Mouse (Mus musculus) fibroblast of lung, adult 2 months (primary cell): ENCODE results near the gene Plxdc2.
"Not testable (repeated sequence)": the region's sequence is repeated elsewhere in the genome, so short reads cannot be mapped to it uniquely, and the experiment has no call there.

Source experiments
- DNase-seq: peaks from one replicate; pipeline ENCODE4 v3.0.0-alpha.2; 2011; ENCODE audit warnings: low read depth

Plxdc2 gene

DNA sequence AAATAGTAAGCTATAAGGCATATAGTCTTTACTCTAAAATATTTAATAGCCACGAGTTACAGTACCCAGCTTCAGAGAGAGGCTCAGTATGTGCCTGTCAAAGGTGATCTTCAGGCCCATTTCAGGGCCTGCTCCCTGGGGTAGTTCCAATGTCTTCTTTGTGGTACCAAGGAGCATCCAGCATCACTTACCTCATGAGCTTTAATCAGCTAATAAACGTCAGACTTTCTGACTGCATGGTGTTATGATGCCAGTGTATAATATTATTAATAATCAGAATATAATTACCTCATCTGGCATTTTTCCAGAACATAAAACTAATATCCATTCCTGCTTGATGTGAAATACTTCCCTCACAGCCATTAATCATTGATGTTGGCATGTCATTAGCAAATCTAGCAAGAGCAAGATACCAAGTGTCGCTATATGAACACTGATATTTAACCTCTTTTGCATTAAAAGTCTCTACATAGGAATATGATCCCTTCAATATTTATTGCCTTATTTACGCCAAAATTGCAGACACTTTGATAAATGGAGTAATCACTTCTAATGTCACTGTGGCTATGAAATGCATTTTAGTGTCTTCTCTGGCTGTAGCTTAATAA is 393.3 kb downstream of the Plxdc2 start:
- no peak for DNase-seq

DNA sequence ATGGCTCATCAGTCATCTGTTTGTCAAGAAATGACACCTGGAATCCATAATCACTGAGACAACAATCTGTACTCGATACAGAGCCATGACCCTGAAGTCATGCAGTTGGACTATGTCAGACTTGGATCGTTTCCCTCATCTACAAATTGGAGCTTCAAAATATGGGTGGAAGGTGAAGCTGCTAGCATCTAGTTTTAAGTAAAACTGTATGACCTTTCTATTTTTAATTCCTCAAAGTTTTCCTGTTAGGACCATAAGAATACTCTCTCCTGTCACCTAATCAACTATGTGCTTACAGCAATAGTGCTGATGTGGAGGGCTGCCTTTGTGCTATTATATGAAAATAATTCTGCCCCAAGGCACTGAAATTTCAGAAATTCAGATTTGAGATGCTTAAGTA is 401.1 kb downstream of the Plxdc2 start:
- DNase-seq, result no peak

DNA sequence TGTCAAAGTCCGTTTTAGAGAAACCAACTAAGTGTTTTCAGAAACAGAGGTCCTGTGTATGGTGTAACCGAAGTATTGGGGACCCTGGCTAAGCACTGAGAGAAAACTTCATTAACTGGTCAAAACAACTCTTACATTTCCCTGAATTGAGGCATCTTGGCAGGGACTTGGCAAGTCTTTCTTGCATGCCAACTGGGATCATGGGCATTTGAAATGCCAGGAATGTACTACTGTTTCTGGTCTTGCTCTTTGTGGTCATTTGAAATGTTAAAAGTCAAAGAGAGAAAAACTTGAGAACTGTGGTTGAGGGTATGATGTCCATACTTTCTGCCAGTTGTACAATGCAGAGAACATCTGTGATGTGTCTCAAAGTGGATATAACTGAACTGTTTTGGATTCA is 403.7 kb downstream of the Plxdc2 start:
- peak; percentile 59 for DNase-seq

DNA sequence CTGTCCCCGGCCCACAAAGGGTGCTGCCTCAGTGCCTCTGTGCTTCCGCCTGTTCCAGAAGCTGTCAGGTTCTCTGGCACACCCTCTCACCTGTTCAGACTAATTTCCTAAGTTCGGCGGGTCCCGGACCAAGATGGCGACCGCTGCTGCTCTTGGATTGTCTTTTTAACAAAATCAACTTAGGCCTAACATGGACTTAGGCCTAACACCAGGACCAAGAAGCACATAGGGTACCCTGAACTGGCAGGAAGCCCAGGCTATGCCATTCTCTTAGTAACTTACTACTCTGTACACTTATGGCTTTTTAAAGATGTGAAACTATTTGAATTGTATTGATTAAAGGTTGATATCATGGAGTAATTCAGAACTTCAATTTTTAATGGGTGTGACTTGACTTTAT is 413.0 kb downstream of the Plxdc2 start:
- not testable (repeated sequence) for DNase-seq

DNA sequence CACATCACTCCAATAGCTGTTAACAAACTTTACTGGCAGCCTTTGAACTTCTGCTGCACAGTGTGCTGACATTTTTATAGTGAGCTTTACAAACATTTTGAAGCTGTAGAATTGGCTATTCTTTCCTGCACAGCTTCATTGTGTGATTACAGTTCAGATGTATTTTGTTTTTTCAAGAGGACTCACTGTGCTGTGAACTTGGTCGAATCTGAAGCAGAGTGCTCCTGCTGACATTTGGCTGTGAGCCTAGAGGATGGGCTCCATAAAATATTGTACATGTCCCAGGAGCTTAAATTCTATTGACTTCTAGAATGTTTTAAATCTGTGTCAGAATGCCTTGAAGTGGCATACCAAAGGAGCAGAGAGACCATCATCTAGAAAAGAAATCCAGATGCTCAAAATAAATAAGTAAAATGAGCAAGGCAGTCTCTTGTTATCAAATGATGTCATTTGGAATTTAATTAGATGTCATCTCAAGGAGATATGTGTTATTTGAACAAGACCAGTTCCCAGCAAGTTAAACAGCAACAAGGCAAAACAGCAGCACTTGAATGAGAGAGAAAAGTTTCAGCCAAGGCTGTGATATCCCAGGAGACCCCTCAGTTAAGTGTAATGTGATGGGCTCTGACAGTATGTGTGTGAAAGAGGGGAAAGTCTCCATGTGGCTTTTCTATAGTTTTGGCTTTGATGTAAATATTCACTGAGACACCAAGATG is 417.5 kb downstream of the Plxdc2 start:
- DNase-seq, result no peak

DNA sequence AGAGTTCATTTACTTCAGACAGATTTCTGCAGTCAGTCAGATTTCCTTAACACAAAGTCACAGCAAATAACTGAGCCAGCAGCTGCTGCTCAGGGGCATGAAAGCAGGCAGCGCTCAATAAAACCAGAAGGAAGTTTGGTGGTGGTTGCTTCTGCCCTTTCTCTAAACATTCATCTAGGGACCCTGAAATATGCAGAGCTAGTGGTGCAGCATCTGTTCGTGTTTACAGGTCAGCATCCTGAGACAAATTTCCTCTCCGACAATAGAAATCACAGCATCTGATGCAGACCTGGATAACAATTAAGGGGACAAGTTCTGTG is 418.0 kb downstream of the Plxdc2 start:
- no peak for DNase-seq

DNA sequence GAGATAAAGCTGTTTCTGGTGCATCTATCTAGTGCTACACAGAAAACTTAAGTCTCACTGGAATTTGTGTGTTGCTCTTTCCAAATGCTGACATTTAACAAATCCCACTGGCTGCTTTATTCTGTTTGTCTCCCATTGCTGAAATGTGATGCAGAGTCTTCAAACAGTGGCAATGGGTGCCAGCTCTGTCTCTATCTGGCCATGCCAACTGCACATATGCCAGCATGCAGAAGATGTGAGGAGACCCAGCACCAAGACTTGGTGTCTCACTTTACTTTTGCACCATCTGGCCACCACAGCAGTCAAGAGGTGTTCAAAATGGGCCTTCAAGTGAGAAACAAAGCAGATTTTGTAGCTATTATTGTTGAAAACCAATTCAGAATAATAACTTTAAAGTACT is 439.2 kb downstream of the Plxdc2 start:
- no peak for DNase-seq
